8 mouse cellular contexts compared by ENCODE assay signal in genomic region chr14:59605671-59606353, GRCm38 (mm10). TPM values are rescaled to one million over a fixed set of nuclear protein-coding genes. Genes with fewer than 3 reads are reported as not detected.
A peak's percentile ranks its signal among the peaks of the same experiment; 100 is the strongest.
DNase-seq lines count a peak whose midpoint lies in the region; ATAC-seq and TF ChIP-seq lines count a peak whose summit lies in the region.

No protein-coding gene starts in this region.

- H3K4me3 ChIP-seq in cortical plate, adult 2 months (ENCODE audit: insufficient read depth, low read length), result no peak overlapping the region
- H3K4me3 ChIP-seq in layer of hippocampus, adult 2 months, result no peak overlapping the region
- H3K4me3 ChIP-seq in small intestine, adult 2 months (ENCODE audit: low read depth, low read length), result no peak overlapping the region

- peak; percentile 73 for TF ChIP-seq CTCF in cortical plate, adult 2 months (IDR thresholded peaks at IDR 0.05; ENCODE audit: extremely low read depth, insufficient read depth, low read length)
- peak; percentile 89 for TF ChIP-seq CTCF in layer of hippocampus, adult 2 months (conservative IDR thresholded peaks at IDR 0.05)
- TF ChIP-seq CTCF in small intestine, adult 2 months (IDR thresholded peaks at IDR 0.05; ENCODE audit: extremely low read depth, insufficient read length, insufficient replicate concordance, low read depth, low read length), result peak; percentile 63; the same call in 1 of the 2 replicates

- H3K27me3 ChIP-seq in small intestine, adult 2 months (ENCODE audit: control insufficient read depth, insufficient read depth, low read length), result no peaks in the 10 kb centered on the region

- peak; percentile 60 for DNase-seq in gastrocnemius, adult 18-20 months (ENCODE audit: low spot score)
- no peak for DNase-seq in gastrocnemius, postnatal 25 days
- DNase-seq in adrenal gland, adult 18-20 months (ENCODE audit: low spot score in 2 of 2), result peak; percentile 62 to 74
- peak in 1 of 2 experiments; percentile 79 for DNase-seq in layer of hippocampus, adult 2 months (ENCODE audit: low spot score in 2 of 2)

- TF ChIP-seq POLR2A in cortical plate, adult 2 months (IDR thresholded peaks at IDR 0.05; ENCODE audit: extremely low read depth, insufficient read depth, low read length), result no peak
- no peak for TF ChIP-seq POLR2A in small intestine, adult 2 months (IDR thresholded peaks at IDR 0.05; ENCODE audit: low read depth, low read length)

- H3K4me1 ChIP-seq in cortical plate, adult 2 months (ENCODE audit: control insufficient read depth, insufficient read depth, low read length), result no peaks in the 10 kb centered on the region
- peaks cover 3% of the 10 kb centered on the region; the same call in 1 of the 2 replicates for H3K4me1 ChIP-seq in small intestine, adult 2 months (ENCODE audit: control insufficient read depth, insufficient read depth, insufficient read length, low read length)

- 19% methylated on average over 5 of the region's 5 CpGs for WGBS in small intestine, adult 2 months

- H3K27ac ChIP-seq in cortical plate, adult 2 months (ENCODE audit: insufficient read depth, low read length), result no peak overlapping the region
- H3K27ac ChIP-seq in layer of hippocampus, adult 2 months, result no peak overlapping the region
- no peak overlapping the region for H3K27ac ChIP-seq in small intestine, adult 2 months (ENCODE audit: insufficient read depth, low read depth, low read length)

- ATAC-seq in granulocyte monocyte progenitor cell, adult 5-6 weeks (replicated peaks; ENCODE audit: poor library complexity, severe bottlenecking), result peak; percentile 76
- peak; percentile 78 for ATAC-seq in megakaryocyte, adult 5-6 weeks (ENCODE audit: poor library complexity, severe bottlenecking)

- H3K36me3 ChIP-seq in small intestine, adult 2 months (ENCODE audit: control insufficient read depth, insufficient read depth, low read length), result no peaks in the 10 kb centered on the region

RNA-seq across cellular contexts. Expression of gene Cdadc1, which starts 8.1 kb away (rescaled TPM):
- total RNA-seq in gastrocnemius, adult 18-20 months (2021), result 10 to 100 TPM; 30.8 TPM
- 10 to 100 TPM; 28.2 to 40.7 TPM for total RNA-seq in gastrocnemius, postnatal 25 days (2021)
- total RNA-seq in adrenal gland, adult 18-20 months (2021), result 10 to 100 TPM; 64.6 to 76.2 TPM
- 29.8 and 30.7 TPM in 2 replicates for polyA plus RNA-seq in cortical plate, adult 2 months (2012; rRNA removed)
- total RNA-seq in granulocyte monocyte progenitor cell, adult 5-6 weeks (2014; fragmentation: Nextera tagmentation), result 42.4 and 43.6 TPM in 2 replicates
- 27.7 and 33.7 TPM in 2 replicates for total RNA-seq in granulocyte monocyte progenitor cell, adult 5-6 weeks (2017)
- 10 to 100 TPM; 65.5 to 71.3 TPM for total RNA-seq in layer of hippocampus, adult 2 months (2021)
- total RNA-seq in megakaryocyte, adult 5-6 weeks (2015), result 27.9 and 31.8 TPM in 2 replicates
- 10.0 and 14.3 TPM in 2 replicates for total RNA-seq in megakaryocyte, adult 5-6 weeks (2017)
- polyA plus RNA-seq in small intestine, adult 2 months (2012; rRNA removed), result 0.63 and 1.9 TPM in 2 replicates

RNA-seq across cellular contexts. Expression of gene Shisa2, which starts 19.3 kb away (rescaled TPM):
- 10 to 100 TPM; 58.4 to 71.6 TPM for total RNA-seq in gastrocnemius, adult 18-20 months (2021)
- total RNA-seq in gastrocnemius, postnatal 25 days (2021), result 10 to 100 TPM; 65.1 to 85.6 TPM
- 1 to 10 TPM in 1 of 2 experiments, under 1 TPM in 1; 0.74 to 1.2 TPM for total RNA-seq in adrenal gland, adult 18-20 months (2021)
- polyA plus RNA-seq in cortical plate, adult 2 months (2012; rRNA removed), result 1.9 and 2.4 TPM in 2 replicates
- total RNA-seq in granulocyte monocyte progenitor cell, adult 5-6 weeks (2014; fragmentation: Nextera tagmentation), result 1.3 and 2.4 TPM in 2 replicates
- 0.82 and 0.95 TPM in 2 replicates for total RNA-seq in granulocyte monocyte progenitor cell, adult 5-6 weeks (2017)
- 1 to 10 TPM; 3.3 to 3.4 TPM for total RNA-seq in layer of hippocampus, adult 2 months (2021)
- total RNA-seq in megakaryocyte, adult 5-6 weeks (2015), result 0.14 TPM in 1 of 2 replicates, not detected in the other
- 0.04 and 0.07 TPM in 2 replicates for total RNA-seq in megakaryocyte, adult 5-6 weeks (2017)
- polyA plus RNA-seq in small intestine, adult 2 months (2012; rRNA removed), result 12.3 and 20.7 TPM in 2 replicates

Comparison
In these comparisons a context has a peak if more than half of its experiments do, and no peak if none do; other contexts are left out.
1. RNA of gene Shisa2, which starts 19.3 kb away (total RNA-seq): 65.1 to 85.6 TPM in gastrocnemius, postnatal 25 days and 58.4 to 71.6 TPM in gastrocnemius, adult 18-20 months; 3.3 to 3.4 TPM in layer of hippocampus, adult 2 months, 0.82 to 2.4 TPM in granulocyte monocyte progenitor cell, adult 5-6 weeks, 0.74 to 1.2 TPM in adrenal gland, adult 18-20 months and 0.04 to 0.14 TPM in megakaryocyte, adult 5-6 weeks; every median in the first group is over 10 times any median in the second.
2. Peak in every context shown above with its lines, with median percentiles within 50 percentile points of each other: CTCF ChIP-seq.